Mouse (Mus musculus) liver, embryonic 13.5 days (tissue): Measurements from ENCODE around the gene Eml3. TPM values are rescaled to one million over a fixed set of nuclear protein-coding genes. Genes with fewer than 3 reads are reported as not detected.
A peak's percentile ranks its signal among the peaks of the same experiment; 100 is the strongest.

Source experiments
- ATAC-seq: fragments of 200-750 bp; cut with Nextera tagmentation; 2 replicates; pipeline ENCODE4 v1.8.0; 2017; ENCODE audit warnings: low read depth, mild to moderate bottlenecking, moderate number of reproducible peaks, moderate library complexity
- DNase-seq: peaks from one replicate; pipeline ENCODE4 v3.0.0; 2022
- H3K27ac ChIP-seq: fragments of 300-500 bp; sonication (generic); 2 replicates; pipeline ENCODE4 v1.5.1; 2015; ENCODE audit warnings: moderate library complexity, mild to moderate bottlenecking, inconsistent platforms
- H3K27me3 ChIP-seq: fragments of 300-500 bp; sonication (generic); 2 replicates; pipeline ENCODE4 v1.6.1; 2015; ENCODE audit warnings: mild to moderate bottlenecking, inconsistent platforms
- H3K36me3 ChIP-seq: fragments of 300-500 bp; sonication (generic); 2 replicates; pipeline ENCODE4 v1.6.1; 2015; ENCODE audit warnings: mild to moderate bottlenecking, inconsistent platforms
- H3K4me1 ChIP-seq: fragments of 300-500 bp; sonication (generic); replicated peaks from 2 replicates; pipeline ENCODE4 v1.6.1; 2015; ENCODE audit warnings: inconsistent platforms
- H3K4me2 ChIP-seq: fragments of 300-500 bp; sonication (generic); 2 replicates; pipeline ENCODE4 v1.6.1; 2015; ENCODE audit warnings: inconsistent platforms, mild to moderate bottlenecking, moderate library complexity
- H3K4me3 ChIP-seq: fragments of 300-500 bp; sonication (generic); replicated peaks from 2 replicates; pipeline ENCODE4 v1.5.1; 2015; ENCODE audit warnings: mild to moderate bottlenecking, inconsistent platforms
- H3K9ac ChIP-seq: fragments of 300-500 bp; sonication (generic); 2 replicates; pipeline ENCODE4 v1.6.1; 2015; ENCODE audit warnings: mild to moderate bottlenecking, inconsistent platforms
- H3K9me3 ChIP-seq: fragments of 300-500 bp; sonication (generic); replicated peaks from 2 replicates; pipeline ENCODE4 v1.6.1; 2016; ENCODE audit warnings: inconsistent platforms
- WGBS: fragments of 180-500 bp; shearing (Covaris S2); methylation state at CpG from one replicate; pipeline ENCODE4 v1.1.7; 2015; ENCODE audit not compliant: insufficient replicate concordance; 5-methylcytosine and 5-hydroxymethylcytosine counted together
- polyA plus RNA-seq: library from polyadenylated mRNA; unstranded; fragments of >200 nt; fragmentation: Nextera tagmentation; extraction: Ambion mirVana; gene quantifications from 2 replicates; pipeline ENCODE4 v1.2.1, GENCODE M21; 2015

The Eml3 gene
- polyA plus RNA-seq, 1 experiment from 2014 or later: 15.2 TPM

DNA sequence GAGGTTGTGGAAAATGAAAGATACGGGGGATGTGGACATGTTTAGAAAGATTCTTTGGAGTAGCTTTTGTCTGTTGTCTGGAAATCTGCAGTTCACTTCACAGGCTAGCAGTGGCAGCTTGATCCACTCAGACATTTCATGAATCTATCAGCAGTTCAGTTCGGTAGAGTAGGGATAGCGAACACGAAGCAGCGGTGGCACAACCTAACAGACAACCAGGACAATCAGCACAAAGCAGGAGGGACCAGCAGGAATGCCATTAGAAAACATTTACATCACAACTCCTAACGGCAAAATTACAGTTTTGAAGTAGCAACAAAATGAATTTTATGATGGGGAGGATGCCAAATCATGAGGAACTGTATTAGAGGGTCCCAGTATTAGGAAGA is 9.7 kb upstream of the Eml3 start:
- peak overlapping the region; percentile 95 for H3K27ac ChIP-seq
- H3K9me3 ChIP-seq: no peaks in the 10 kb centered on the region
- H3K36me3 ChIP-seq: peaks cover 37% of the 10 kb centered on the region
- peak overlapping the region; percentile 87 for H3K4me2 ChIP-seq
- H3K4me3 ChIP-seq: peak overlapping the region; percentile 89
- no peaks in the 10 kb centered on the region for H3K27me3 ChIP-seq
- 61% methylated on average over 6 of the region's 6 CpGs for WGBS
- ATAC-seq (no peak), DNase-seq (no peak)
- peaks cover 39% of the 10 kb centered on the region for H3K4me1 ChIP-seq
- peak overlapping the region; percentile 90 for H3K9ac ChIP-seq

DNA sequence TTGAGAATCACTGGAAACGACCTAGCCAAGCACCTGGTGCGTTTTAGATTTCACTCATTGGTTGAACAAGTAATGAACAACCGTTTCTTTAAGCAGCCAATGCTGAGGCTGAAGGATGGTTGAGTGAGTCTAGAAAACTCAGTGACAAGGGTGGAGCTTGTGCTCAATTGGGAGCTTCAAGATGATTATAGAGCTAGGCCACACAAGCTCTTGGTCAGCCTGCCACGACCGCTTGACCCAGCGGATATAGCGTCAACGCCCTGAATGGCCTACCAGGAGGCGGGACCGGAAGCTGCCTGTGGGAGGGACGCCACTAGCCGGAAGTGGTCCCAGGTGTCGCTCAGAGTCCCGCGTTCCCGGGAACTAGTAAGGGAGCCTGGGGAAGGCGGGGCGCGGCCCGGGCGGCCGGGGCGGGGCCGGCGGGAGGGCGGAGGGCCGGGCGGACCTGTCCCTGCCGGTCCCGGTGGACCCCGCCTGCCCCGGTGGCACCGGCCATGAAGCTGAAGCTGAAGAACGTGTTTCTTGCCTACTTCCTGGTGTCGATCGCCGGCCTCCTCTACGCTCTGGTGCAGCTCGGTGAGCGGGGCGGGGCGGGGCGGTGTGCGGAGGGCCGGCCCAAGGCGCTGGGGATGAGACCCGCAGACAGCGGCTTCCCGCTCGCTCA is 9.1 kb upstream of the Eml3 start, which contains the start of gene B3gat3:
TSS of gene B3gat3 (plus strand) at position 302 of the 664 bp plus-strand sequence.
- no peaks in the 10 kb centered on the region for H3K27me3 ChIP-seq

DNA sequence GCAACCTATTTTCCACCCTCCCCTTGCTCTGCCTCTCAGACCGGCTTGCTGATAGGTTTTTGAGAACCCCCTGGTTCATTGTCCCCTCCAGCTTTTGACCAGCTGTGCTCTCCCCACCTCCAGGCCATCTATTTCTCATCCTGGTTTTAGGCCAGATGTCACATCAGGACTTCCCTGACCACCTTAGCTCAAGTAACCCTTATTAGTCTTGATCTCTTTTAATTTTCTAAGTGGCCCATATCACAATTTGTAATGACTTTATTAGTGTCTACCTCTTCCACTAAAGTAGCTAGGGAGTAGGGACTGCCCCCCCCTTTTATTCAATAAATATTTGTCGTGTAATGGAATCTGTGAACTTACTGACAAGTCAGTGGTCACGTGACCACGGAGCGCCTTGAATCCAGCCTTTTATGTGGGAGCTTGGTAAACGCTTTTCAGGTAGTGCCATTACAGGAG is 8.5 kb upstream of the Eml3 start:
- peaks cover 41% of the 10 kb centered on the region for H3K4me1 ChIP-seq
- WGBS: under 1% methylated on average over 6 of the region's 6 CpGs
- H3K9me3 ChIP-seq: no peaks in the 10 kb centered on the region
- H3K27me3 ChIP-seq: no peaks in the 10 kb centered on the region
- peak overlapping the region; percentile 95 for H3K27ac ChIP-seq
- peak overlapping the region; percentile 90 for H3K9ac ChIP-seq
- DNase-seq (no peak), ATAC-seq (no peak)
- peaks cover 34% of the 10 kb centered on the region for H3K36me3 ChIP-seq
- H3K4me2 ChIP-seq: peak overlapping the region; percentile 87
- H3K4me3 ChIP-seq: peak overlapping the region; percentile 89

More for the DNA sequence above, 9.1 kb upstream of the Eml3 start, which contains the start of gene B3gat3:
- Histone ChIP-seq H3K4me1 (peaks cover 39% of the 10 kb centered on the region), H3K27ac (peak within 1 kb of the TSS; percentile 95), H3K4me2 (peak within 1 kb of the TSS; percentile 87), H3K36me3 (peaks cover 34% of the 10 kb centered on the region), H3K4me3 (peak within 1 kb of the TSS; percentile 89), H3K9me3 (no peaks in the 10 kb centered on the region), H3K9ac (peak within 1 kb of the TSS; percentile 90)
- peak; percentile 96 for ATAC-seq
- 2% methylated on average over 50 of the region's 50 CpGs for WGBS
- DNase-seq: peak; percentile 88

DNA sequence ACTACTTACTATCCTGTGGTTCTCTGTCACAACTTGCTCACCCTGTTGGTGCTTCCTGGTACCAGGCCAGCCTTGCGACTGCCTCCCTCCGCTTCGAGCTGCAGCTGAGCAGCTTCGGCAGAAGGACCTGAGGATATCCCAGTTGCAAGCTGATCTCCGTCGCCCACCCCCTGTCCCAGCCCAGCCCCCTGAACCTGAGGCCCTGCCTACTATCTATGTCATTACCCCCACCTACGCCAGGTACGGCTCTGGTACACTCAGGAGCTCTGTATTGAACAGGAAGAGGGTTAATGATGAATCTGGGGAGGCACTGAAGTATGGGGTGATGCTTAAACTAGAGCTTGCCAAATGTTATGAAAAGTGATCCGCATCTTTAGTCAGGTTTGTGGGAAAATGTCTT is 7.6 kb upstream of the Eml3 start:
- Histone ChIP-seq H3K36me3 (peaks cover 35% of the 10 kb centered on the region), H3K9me3 (no peaks in the 10 kb centered on the region), H3K4me2 (peak overlapping the region; percentile 87), H3K9ac (peak overlapping the region; percentile 90), H3K27ac (peak overlapping the region; percentile 95), H3K4me3 (peak overlapping the region; percentile 89), H3K4me1 (peaks cover 50% of the 10 kb centered on the region), H3K27me3 (no peaks in the 10 kb centered on the region)
- DNase-seq: no peak
- WGBS: 74% methylated on average over 9 of the region's 9 CpGs
- no peak for ATAC-seq

DNA sequence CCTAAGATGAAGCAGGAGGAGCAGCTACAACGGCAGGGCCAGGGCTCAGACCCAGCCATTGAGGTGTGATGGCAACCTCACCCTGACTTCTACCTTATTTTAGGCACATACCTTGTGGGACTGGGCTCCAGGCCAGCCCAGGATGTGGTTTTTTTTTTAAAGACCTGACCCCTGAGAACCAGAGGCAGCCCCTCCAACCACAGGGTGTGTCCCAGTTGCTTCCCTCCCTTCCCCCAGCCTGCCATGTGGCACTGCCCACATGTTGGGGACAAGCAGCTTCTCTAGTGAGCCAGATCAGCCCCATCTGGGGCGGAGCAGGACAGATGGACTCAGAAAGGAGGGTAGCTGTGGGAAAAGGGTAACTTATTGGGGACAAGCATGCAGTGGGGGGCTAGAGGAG is 2.6 kb upstream of the Eml3 start:
- Histone ChIP-seq H3K4me3 (no peak overlapping the region), H3K27ac (peak overlapping the region; percentile 90), H3K4me2 (no peak overlapping the region), H3K4me1 (peaks cover 74% of the 10 kb centered on the region), H3K27me3 (no peaks in the 10 kb centered on the region), H3K9me3 (no peaks in the 10 kb centered on the region), H3K9ac (peak overlapping the region; percentile 81), H3K36me3 (peaks cover 50% of the 10 kb centered on the region)
- ATAC-seq: no peak
- DNase-seq: no peak
- 48% methylated on average over 2 of the region's 2 CpGs for WGBS

DNA sequence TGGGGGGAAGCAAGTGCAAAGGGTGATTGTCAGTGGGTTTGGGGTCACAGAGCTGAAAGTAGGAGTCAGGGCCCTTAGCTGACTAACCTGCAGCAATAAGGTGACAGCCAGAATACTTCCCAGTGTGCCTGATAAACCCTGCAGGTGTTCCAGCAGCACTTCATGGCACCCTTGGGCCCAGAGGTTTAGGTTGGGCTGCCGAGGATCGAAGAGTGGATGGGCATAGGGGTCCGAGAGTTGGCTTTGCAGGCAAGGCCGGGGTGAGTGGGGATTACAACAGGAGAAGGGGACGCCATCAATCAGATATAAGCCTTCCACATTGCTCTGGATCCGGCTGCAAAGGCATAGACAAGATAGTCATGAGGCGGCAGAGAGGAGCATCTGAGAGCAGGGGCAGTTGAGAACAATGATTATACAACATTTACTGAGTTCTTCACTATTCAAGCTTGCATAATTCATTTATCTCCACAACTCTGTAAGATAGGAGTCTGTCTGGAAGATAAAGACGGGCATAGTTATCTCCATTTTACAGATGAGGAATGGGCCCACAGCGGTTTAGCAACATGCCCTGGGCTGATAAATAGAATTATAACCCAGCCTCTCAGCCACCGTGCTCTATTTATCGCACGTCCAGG is 1.3 kb upstream of the Eml3 start:
- Histone ChIP-seq H3K9me3 (no peaks in the 10 kb centered on the region), H3K27me3 (no peaks in the 10 kb centered on the region), H3K4me2 (peak overlapping the region; percentile 85), H3K4me3 (peak overlapping the region; percentile 79; the same call in 1 of the 2 replicates), H3K9ac (peak overlapping the region; percentile 81), H3K4me1 (peaks cover 64% of the 10 kb centered on the region), H3K36me3 (peaks cover 52% of the 10 kb centered on the region), H3K27ac (peak overlapping the region; percentile 90)
- DNase-seq (peak; percentile 47), ATAC-seq (peak; percentile 47)
- WGBS: 28% methylated on average over 12 of the region's 12 CpGs

DNA sequence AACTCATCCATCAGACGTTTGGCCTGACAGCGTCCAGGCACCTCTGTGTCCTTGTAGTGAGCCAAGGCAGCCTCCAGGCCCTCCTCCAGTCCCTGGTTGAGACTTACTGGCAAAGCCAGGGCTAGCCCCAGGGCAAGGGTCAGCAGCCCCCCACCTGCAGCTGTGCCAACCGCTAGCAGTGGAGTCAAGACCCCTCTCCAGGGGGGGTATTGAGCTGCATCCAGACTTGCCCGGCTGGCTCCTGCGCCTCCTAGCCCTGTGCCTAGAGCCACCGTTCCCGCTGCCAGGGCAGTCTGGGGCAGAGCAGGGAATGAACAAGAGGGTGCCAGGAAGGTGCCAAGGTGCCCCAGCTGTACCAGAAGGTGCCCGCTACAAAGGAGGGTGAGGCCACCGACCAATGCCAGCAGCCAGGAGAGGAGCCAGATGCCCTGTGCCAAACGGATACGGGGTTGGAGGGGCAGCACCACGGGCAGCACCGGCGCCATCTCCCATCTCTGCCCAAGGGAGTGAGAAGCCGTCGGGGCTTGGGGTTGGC is 596 bp upstream of the Eml3 start:
- H3K4me3 ChIP-seq: peak overlapping the region; percentile 79
- peak overlapping the region; percentile 85 for H3K4me2 ChIP-seq
- H3K9ac ChIP-seq: peak overlapping the region; percentile 81
- ATAC-seq (peak; percentile 4), DNase-seq (no peak)
- no peaks in the 10 kb centered on the region for H3K27me3 ChIP-seq
- H3K9me3 ChIP-seq: no peaks in the 10 kb centered on the region
- H3K27ac ChIP-seq: peak overlapping the region; percentile 90
- H3K4me1 ChIP-seq: peaks cover 56% of the 10 kb centered on the region
- peaks cover 55% of the 10 kb centered on the region for H3K36me3 ChIP-seq
- WGBS: 33% methylated on average over 16 of the region's 16 CpGs

DNA sequence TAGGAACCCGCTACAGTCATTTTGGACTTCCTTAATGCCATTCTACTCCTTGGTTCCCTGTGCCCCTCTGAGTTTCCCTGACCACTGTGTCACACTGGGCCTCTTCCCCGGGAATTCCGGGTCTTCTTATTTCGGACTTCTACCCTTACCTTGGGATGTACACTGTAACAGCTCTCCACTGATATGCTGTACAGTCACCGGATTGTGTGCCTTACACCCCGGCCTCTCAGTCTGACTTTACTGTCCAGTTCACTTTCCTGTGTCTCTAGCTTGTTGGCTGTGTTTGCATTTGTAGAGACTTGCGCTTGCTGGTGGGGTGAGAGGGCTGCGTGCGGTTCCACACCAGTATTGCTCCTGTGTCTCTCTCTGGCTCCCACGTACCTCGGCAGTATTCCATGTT is 765 bp downstream of the Eml3 start:
- ATAC-seq (no peak), DNase-seq (no peak)
- Histone ChIP-seq H3K9ac (peak overlapping the region; percentile 81), H3K4me1 (peaks cover 49% of the 10 kb centered on the region), H3K9me3 (no peaks in the 10 kb centered on the region), H3K4me2 (peak overlapping the region; percentile 85), H3K27me3 (no peaks in the 10 kb centered on the region), H3K36me3 (peaks cover 64% of the 10 kb centered on the region), H3K4me3 (peak overlapping the region; percentile 79), H3K27ac (peak overlapping the region; percentile 90)
- 9% methylated on average over 11 of the region's 11 CpGs for WGBS

DNA sequence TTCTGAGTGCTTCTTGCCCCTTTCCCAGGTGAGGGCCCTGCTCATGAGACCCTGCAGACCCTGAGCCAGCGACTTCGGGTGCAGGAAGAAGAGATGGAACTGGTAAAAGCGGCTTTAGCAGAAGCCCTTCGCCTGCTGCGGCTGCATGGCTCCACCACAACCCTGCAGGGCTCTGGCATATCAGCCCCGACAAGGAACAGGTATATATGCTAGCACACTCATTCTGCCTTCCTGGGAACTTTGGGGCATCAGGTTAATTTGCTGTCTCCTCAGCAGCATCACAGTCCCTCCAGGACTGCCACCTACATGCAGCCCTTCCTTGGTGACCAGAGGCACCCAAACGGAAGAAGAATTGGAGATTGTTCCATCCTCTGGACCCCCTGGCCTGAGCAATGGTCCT is 1.4 kb downstream of the Eml3 start:
- Histone ChIP-seq H3K9ac (peak overlapping the region; percentile 81), H3K4me1 (peaks cover 48% of the 10 kb centered on the region), H3K9me3 (no peaks in the 10 kb centered on the region), H3K36me3 (peaks cover 63% of the 10 kb centered on the region), H3K27me3 (no peaks in the 10 kb centered on the region), H3K4me2 (peak overlapping the region; percentile 85), H3K27ac (no peak overlapping the region), H3K4me3 (peak overlapping the region; percentile 79)
- DNase-seq: no peak
- 78% methylated on average over 7 of the region's 7 CpGs for WGBS
- ATAC-seq: no peak

DNA sequence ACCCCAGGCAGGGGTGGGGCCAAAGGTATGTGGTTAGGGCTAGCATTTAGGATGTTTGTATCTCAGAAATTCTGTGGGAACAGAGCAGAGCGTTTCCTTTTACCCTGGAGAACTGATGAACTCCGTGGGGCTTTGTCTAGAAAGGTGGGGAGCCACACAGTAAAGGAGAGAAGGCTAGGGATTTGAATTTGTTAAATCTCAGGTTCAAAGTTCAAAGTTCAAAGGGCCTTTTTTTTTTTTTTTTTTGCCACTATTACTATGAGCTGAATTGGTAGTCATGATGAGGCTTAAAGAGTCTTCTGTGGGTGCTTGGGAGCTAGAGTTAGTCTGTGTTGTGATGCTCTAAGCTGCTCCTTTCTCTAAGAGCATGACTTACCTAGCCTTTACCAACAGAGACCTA is 7.4 kb downstream of the Eml3 start:
- no peak for DNase-seq
- no peaks in the 10 kb centered on the region for H3K27me3 ChIP-seq
- H3K9me3 ChIP-seq: no peaks in the 10 kb centered on the region
- H3K9ac ChIP-seq: no peak overlapping the region
- WGBS: 89% methylated on average over 2 of the region's 2 CpGs
- H3K4me2 ChIP-seq: no peak overlapping the region
- H3K27ac ChIP-seq: no peak overlapping the region
- no peak overlapping the region for H3K4me3 ChIP-seq
- H3K4me1 ChIP-seq: peaks cover 16% of the 10 kb centered on the region
- H3K36me3 ChIP-seq: peaks cover 79% of the 10 kb centered on the region
- ATAC-seq: no peak

DNA sequence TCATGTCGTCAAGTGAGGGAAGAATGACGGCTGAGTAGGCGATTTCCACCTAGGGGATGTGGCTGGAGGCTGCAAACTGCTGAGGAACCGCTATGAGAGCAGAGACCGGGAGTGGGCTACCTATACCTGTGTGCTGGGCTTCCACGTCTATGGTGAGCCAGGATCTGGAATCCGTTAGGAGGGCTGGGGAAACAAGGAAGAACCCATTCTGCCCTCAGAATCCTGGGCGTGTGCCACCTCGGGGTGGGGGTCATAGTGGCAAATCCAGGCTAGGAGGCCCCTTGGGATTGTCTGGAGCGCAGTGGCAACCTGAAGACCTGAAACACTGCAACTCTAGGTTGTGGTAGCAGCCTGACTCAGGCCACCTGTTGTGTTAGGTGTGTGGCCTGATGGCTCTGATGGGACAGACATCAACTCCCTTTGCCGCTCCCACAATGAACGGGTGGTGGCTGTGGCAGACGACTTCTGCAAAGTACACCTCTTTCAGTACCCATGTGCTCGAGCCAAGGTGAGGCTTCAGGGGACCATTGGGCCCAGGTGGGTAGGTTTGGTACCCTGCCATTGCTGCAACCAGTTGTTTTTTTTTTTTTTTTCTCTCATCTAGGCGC is 11.3 kb downstream of the Eml3 start:
- WGBS: 78% methylated on average over 15 of the region's 15 CpGs
- Histone ChIP-seq H3K9me3 (no peaks in the 10 kb centered on the region), H3K4me3 (peak overlapping the region; percentile 98; the same call in 1 of the 2 replicates), H3K9ac (peak overlapping the region; percentile 100; the same call in 1 of the 2 replicates), H3K36me3 (peaks cover 67% of the 10 kb centered on the region), H3K27ac (peak overlapping the region; percentile 98; the same call in 1 of the 2 replicates), H3K4me2 (peak overlapping the region; percentile 78), H3K4me1 (peaks cover 45% of the 10 kb centered on the region), H3K27me3 (no peaks in the 10 kb centered on the region)
- ATAC-seq: no peak
- no peak for DNase-seq
